Mouse (Mus musculus): Measurements from ENCODE around the gene Pard3. TPM values are rescaled to one million over a fixed set of nuclear protein-coding genes. Genes with fewer than 3 reads are reported as not detected.

Pard3 gene
- polyA plus RNA-seq, 1 experiment from 2014 or later, result 30.9 TPM

GRCm38 (mm10) chr8:127207455-127207854 is 143.8 kb downstream of the Pard3 start:
- ATAC-seq (ENCODE audit: low FRiP score) (0 out of 2 replicates have a peak, but pooled peaks have one; percentile 43), DNase-seq (ENCODE audit: low spot score) (no peak)
- H3K36me3 ChIP-seq (ENCODE audit: control insufficient read depth, insufficient read depth, low read length), result no peaks in the 10 kb centered on the region

DNA sequence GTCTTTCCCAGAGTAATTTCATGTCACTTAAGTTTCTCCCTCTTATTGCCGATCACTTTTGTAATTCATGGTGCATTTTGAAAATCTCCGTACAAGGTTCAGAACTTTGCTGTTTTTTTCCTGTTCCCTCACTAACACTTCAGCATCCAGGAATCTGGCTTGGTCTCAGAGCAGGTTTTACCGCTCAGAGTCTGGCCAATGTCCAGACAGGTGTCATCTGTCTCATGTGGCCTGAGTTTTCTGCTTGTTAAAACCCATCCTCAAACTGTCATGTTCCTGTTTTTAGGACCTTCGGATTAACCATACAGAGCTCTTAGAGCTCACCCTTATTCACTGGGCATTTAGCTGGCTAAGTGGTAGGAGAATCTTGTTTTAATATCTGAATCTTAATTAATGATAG is 146.9 kb downstream of the Pard3 start:
- Histone ChIP-seq H3K27ac (ENCODE audit: low read depth, low read length) (no peak overlapping the region), H3K27me3 (ENCODE audit: control insufficient read depth, insufficient read depth, low read length) (no peaks in the 10 kb centered on the region), H3K36me3 (ENCODE audit: control insufficient read depth, insufficient read depth, low read length) (no peaks in the 10 kb centered on the region), H3K9ac (ENCODE audit: low read depth, low read length) (no peak overlapping the region), H3K4me1 (replicated peaks; ENCODE audit: control insufficient read depth, insufficient read depth, low read length) (no peaks in the 10 kb centered on the region), H3K4me3 (ENCODE audit: low read depth, low read length) (no peak overlapping the region), H3K4me2 (replicated peaks; ENCODE audit: low read depth, low read length) (no peak overlapping the region), H3K9me3 (ENCODE audit: control insufficient read depth, low read length) (no peaks in the 10 kb centered on the region)
- DNase-seq (ENCODE audit: low spot score) (no peak), ATAC-seq (ENCODE audit: low FRiP score) (no peak)
- 94% methylated on average over 4 of the region's 4 CpGs for WGBS

More at GRCm38 (mm10) chr8:127207455-127207854, 143.8 kb downstream of the Pard3 start:
- Histone ChIP-seq H3K4me3 (ENCODE audit: low read depth, low read length) (no peak overlapping the region), H3K9ac (ENCODE audit: low read depth, low read length) (no peak overlapping the region), H3K27me3 (ENCODE audit: control insufficient read depth, insufficient read depth, low read length) (no peaks in the 10 kb centered on the region), H3K4me1 (replicated peaks; ENCODE audit: control insufficient read depth, insufficient read depth, low read length) (peaks cover 3% of the 10 kb centered on the region; the same call in 1 of the 2 replicates), H3K9me3 (ENCODE audit: control insufficient read depth, low read length) (no peaks in the 10 kb centered on the region), H3K27ac (ENCODE audit: low read depth, low read length) (no peak overlapping the region), H3K4me2 (replicated peaks; ENCODE audit: low read depth, low read length) (no peak overlapping the region)
- WGBS, result 17% methylated on average over 4 of the region's 4 CpGs

DNA sequence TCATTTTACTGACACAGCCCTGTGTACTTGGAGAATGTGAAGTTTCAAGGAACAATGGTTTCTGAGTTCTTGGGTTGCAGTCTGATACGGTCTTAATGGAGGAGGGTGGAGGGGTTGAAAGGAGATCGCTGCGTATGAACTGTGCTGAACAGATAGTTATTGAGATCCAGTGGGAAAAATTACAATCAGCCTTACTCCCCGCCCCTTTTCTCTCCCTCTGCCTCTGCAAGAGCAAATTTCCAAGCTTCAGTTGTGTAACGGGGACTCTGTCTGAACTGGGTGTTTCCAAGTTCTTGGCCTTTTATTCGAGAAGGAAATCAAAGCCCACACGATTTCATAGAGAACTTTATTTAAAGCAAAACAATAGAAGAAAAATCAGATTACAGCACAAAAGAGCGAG is 150.6 kb downstream of the Pard3 start:
- no peaks in the 10 kb centered on the region for H3K36me3 ChIP-seq (ENCODE audit: control insufficient read depth, insufficient read depth, low read length)
- H3K27ac ChIP-seq (ENCODE audit: low read depth, low read length), result no peak overlapping the region
- H3K4me2 ChIP-seq (replicated peaks; ENCODE audit: low read depth, low read length), result no peak overlapping the region
- no peak overlapping the region for H3K4me3 ChIP-seq (ENCODE audit: low read depth, low read length)
- 91% methylated on average over 8 of the region's 8 CpGs for WGBS
- H3K27me3 ChIP-seq (ENCODE audit: control insufficient read depth, insufficient read depth, low read length), result no peaks in the 10 kb centered on the region
- H3K9ac ChIP-seq (ENCODE audit: low read depth, low read length), result no peak overlapping the region
- H3K9me3 ChIP-seq (ENCODE audit: control insufficient read depth, low read length), result no peaks in the 10 kb centered on the region
- DNase-seq (ENCODE audit: low spot score) (no peak), ATAC-seq (ENCODE audit: low FRiP score) (no peak)
- H3K4me1 ChIP-seq (replicated peaks; ENCODE audit: control insufficient read depth, insufficient read depth, low read length), result no peaks in the 10 kb centered on the region

DNA sequence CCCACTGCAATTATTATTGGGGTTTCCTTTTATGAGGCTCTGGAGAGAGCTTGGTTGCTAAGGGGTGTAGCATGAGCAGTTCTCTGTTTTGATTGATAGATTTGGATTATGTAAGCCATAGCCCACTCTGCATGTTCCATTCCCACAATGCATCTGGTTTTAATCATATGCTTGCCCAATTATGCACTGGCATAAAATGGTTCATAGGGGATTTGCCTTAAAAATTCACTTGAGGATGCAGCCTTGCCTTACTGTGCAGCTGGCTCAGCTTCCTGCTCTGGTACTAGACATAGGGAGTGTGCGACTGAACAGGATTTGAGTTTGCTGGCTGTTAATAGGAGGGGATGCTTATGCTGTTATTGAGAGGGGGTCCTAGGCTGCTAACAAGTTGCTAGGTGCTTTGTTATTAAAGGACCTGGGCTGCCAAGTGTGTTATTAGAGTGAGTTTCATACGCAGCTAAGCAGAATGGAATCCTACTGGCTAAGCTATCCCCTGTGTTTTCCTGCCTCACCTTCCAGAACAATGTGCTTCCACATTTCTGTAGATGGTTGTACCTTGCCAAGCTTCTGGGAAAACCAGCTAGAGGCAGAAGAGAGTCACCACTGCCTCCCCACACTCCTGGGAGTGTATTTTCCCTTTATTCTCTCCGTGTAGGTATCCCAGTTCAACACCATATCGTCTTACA is 151.2 kb downstream of the Pard3 start:
- H3K4me1 ChIP-seq (replicated peaks; ENCODE audit: control insufficient read depth, insufficient read depth, low read length), result no peaks in the 10 kb centered on the region
- no peak overlapping the region for H3K27ac ChIP-seq (ENCODE audit: low read depth, low read length)
- DNase-seq (ENCODE audit: low spot score), result no peak
- 82% methylated on average over 4 of the region's 4 CpGs for WGBS
- no peak overlapping the region for H3K4me2 ChIP-seq (replicated peaks; ENCODE audit: low read depth, low read length)
- no peak overlapping the region for H3K4me3 ChIP-seq (ENCODE audit: low read depth, low read length)
- ATAC-seq (ENCODE audit: low FRiP score), result no peak
- no peaks in the 10 kb centered on the region for H3K27me3 ChIP-seq (ENCODE audit: control insufficient read depth, insufficient read depth, low read length)
- H3K36me3 ChIP-seq (ENCODE audit: control insufficient read depth, insufficient read depth, low read length), result no peaks in the 10 kb centered on the region
- no peaks in the 10 kb centered on the region for H3K9me3 ChIP-seq (ENCODE audit: control insufficient read depth, low read length)
- H3K9ac ChIP-seq (ENCODE audit: low read depth, low read length), result no peak overlapping the region

DNA sequence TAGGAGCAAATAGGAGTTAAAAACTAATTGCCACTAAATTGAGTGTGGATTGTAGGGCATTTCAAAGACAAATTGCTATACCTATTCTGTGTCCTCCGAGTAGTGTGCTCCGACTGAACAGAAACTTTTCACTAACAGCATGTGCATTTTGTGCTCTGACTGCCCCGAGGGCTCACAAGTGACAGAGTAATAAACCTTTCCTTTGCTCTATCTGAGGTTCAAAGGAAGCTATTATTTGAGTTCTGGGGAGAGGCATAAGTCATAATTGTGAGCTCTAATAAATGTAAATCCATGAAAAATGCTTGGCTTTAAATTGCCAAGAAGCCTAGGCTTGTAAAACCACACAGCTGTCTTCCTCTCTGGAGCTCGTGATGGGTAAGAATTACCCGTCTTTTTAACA is 156.5 kb downstream of the Pard3 start:
- Histone ChIP-seq H3K4me1 (replicated peaks; ENCODE audit: control insufficient read depth, insufficient read depth, low read length) (no peaks in the 10 kb centered on the region), H3K4me2 (replicated peaks; ENCODE audit: low read depth, low read length) (no peak overlapping the region), H3K4me3 (ENCODE audit: low read depth, low read length) (no peak overlapping the region), H3K27me3 (ENCODE audit: control insufficient read depth, insufficient read depth, low read length) (no peaks in the 10 kb centered on the region), H3K9ac (ENCODE audit: low read depth, low read length) (no peak overlapping the region), H3K27ac (ENCODE audit: low read depth, low read length) (no peak overlapping the region), H3K36me3 (ENCODE audit: control insufficient read depth, insufficient read depth, low read length) (no peaks in the 10 kb centered on the region), H3K9me3 (ENCODE audit: control insufficient read depth, low read length) (no peaks in the 10 kb centered on the region)
- ATAC-seq (ENCODE audit: low FRiP score), result no peak
- WGBS, result 81% methylated on average over 5 of the region's 5 CpGs
- DNase-seq (ENCODE audit: low spot score), result no peak

DNA sequence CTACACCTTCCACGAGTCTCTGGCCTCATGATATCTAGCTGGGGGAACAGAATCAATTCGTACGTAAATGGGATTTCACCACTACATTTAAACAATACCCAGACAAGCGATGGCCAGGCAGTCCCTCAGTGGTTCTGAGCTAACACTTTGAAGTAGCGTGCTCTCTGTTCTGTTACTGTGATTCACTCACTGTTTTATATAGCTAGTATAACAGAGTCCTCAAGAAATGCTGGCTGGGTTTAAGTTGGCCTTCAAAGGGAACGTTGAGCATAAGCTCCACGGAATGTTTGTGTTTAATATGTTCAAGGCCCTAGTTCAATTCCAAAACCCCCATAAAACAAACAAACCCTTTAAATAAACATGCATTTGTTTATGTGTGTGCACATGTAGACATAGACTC is 156.9 kb downstream of the Pard3 start:
- Histone ChIP-seq H3K27ac (ENCODE audit: low read depth, low read length) (no peak overlapping the region), H3K9me3 (ENCODE audit: control insufficient read depth, low read length) (no peaks in the 10 kb centered on the region), H3K4me3 (ENCODE audit: low read depth, low read length) (no peak overlapping the region), H3K36me3 (ENCODE audit: control insufficient read depth, insufficient read depth, low read length) (no peaks in the 10 kb centered on the region), H3K27me3 (ENCODE audit: control insufficient read depth, insufficient read depth, low read length) (no peaks in the 10 kb centered on the region), H3K4me2 (replicated peaks; ENCODE audit: low read depth, low read length) (no peak overlapping the region), H3K9ac (ENCODE audit: low read depth, low read length) (no peak overlapping the region), H3K4me1 (replicated peaks; ENCODE audit: control insufficient read depth, insufficient read depth, low read length) (no peaks in the 10 kb centered on the region)
- ATAC-seq (ENCODE audit: low FRiP score) (no peak), DNase-seq (ENCODE audit: low spot score) (no peak)
- 84% methylated on average over 7 of the region's 7 CpGs for WGBS

DNA sequence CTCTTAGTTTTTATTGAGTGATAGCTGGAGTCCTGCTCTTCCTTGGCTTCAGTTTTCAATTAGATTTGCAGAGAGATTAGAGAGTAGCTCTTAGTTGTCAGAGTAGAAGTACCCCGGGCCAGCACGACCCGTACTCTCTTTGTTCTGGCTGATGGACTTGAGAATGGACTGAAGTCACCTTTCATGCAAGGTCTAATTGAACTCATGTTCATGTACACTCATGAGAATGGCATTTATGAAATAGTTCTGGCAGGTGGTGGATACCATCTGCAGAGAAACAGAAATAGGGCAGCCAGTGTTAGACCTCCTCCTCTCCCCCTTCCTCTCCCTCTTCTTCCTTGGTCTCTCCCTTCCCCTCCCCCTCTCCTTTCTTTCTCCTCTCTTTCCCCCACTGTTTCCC is 158.7 kb downstream of the Pard3 start:
- Histone ChIP-seq H3K27me3 (ENCODE audit: control insufficient read depth, insufficient read depth, low read length) (no peaks in the 10 kb centered on the region), H3K9ac (ENCODE audit: low read depth, low read length) (no peak overlapping the region), H3K4me2 (replicated peaks; ENCODE audit: low read depth, low read length) (no peak overlapping the region), H3K4me1 (replicated peaks; ENCODE audit: control insufficient read depth, insufficient read depth, low read length) (no peaks in the 10 kb centered on the region), H3K9me3 (ENCODE audit: control insufficient read depth, low read length) (no peaks in the 10 kb centered on the region), H3K4me3 (ENCODE audit: low read depth, low read length) (no peak overlapping the region), H3K36me3 (ENCODE audit: control insufficient read depth, insufficient read depth, low read length) (no peaks in the 10 kb centered on the region), H3K27ac (ENCODE audit: low read depth, low read length) (no peak overlapping the region)
- ATAC-seq (ENCODE audit: low FRiP score), result no peak
- 90% methylated on average over 3 of the region's 3 CpGs for WGBS
- DNase-seq (ENCODE audit: low spot score), result no peak

DNA sequence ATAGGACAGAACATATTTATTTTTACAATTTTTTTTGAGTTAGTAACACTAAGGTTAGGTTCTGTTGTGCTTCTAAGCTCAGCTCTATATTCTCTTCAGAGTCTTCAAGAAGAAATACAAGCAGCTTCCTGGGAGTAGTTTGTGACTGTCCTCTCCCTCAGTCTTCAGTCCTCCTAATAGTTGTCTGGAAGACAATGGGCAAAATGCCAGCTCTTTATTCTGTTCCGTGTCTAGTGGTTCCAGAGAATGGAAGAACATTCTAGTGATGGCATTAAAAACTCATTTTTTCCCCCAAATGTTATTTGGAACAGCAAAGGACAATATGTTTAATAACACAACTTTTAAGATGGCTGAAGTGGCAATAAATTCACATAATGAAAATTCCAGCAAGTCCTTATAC is 163.3 kb downstream of the Pard3 start:
- Histone ChIP-seq H3K27ac (ENCODE audit: low read depth, low read length) (no peak overlapping the region), H3K36me3 (ENCODE audit: control insufficient read depth, insufficient read depth, low read length) (no peaks in the 10 kb centered on the region), H3K4me1 (replicated peaks; ENCODE audit: control insufficient read depth, insufficient read depth, low read length) (no peaks in the 10 kb centered on the region), H3K4me3 (ENCODE audit: low read depth, low read length) (no peak overlapping the region), H3K27me3 (ENCODE audit: control insufficient read depth, insufficient read depth, low read length) (no peaks in the 10 kb centered on the region), H3K4me2 (replicated peaks; ENCODE audit: low read depth, low read length) (no peak overlapping the region), H3K9ac (ENCODE audit: low read depth, low read length) (no peak overlapping the region), H3K9me3 (ENCODE audit: control insufficient read depth, low read length) (no peaks in the 10 kb centered on the region)
- DNase-seq (ENCODE audit: low spot score) (no peak), ATAC-seq (ENCODE audit: low FRiP score) (no peak)
- WGBS, result 69% methylated on average over 1 of the region's 1 CpGs

GRCm38 (mm10) chr8:127227407-127227806 is 163.7 kb downstream of the Pard3 start:
- Histone ChIP-seq H3K4me1 (replicated peaks; ENCODE audit: control insufficient read depth, insufficient read depth, low read length) (no peaks in the 10 kb centered on the region), H3K27me3 (ENCODE audit: control insufficient read depth, insufficient read depth, low read length) (no peaks in the 10 kb centered on the region), H3K4me2 (replicated peaks; ENCODE audit: low read depth, low read length) (no peak overlapping the region), H3K9me3 (ENCODE audit: control insufficient read depth, low read length) (no peaks in the 10 kb centered on the region), H3K27ac (ENCODE audit: low read depth, low read length) (no peak overlapping the region), H3K9ac (ENCODE audit: low read depth, low read length) (no peak overlapping the region), H3K36me3 (ENCODE audit: control insufficient read depth, insufficient read depth, low read length) (no peaks in the 10 kb centered on the region), H3K4me3 (ENCODE audit: low read depth, low read length) (no peak overlapping the region)
- no peak for DNase-seq (ENCODE audit: low spot score)
- no peak for ATAC-seq (ENCODE audit: low FRiP score)
- 91% methylated on average over 4 of the region's 4 CpGs for WGBS
